Mouse (Mus musculus) cortical plate, adult 2 months (tissue): ENCODE measurements at regions not wholly inside any gene's neighbourhood (a gene's known extent, or its start where the extent isn't known, plus 50 kb on each side); places are given as distances from the start of the nearest gene placed in this dataset.

Experiments used
- CTCF ChIP-seq: fragments of 200-500 bp; IDR thresholded peaks from 2 replicates; pipeline ENCODE4 v1.5.1; 2011; ENCODE audit warnings: mild to moderate bottlenecking, control low read depth, low read length; ENCODE audit not compliant: insufficient read depth; ENCODE audit errors: extremely low read depth
- POLR2A ChIP-seq: fragments of 200-500 bp; IDR thresholded peaks from 2 replicates; pipeline ENCODE4 v1.6.1; 2011; ENCODE audit warnings: mild to moderate bottlenecking, low read length, control low read depth; ENCODE audit not compliant: insufficient read depth; ENCODE audit errors: extremely low read depth

- TF ChIP-seq POLR2A (no peak), CTCF (no peak)
These were observed 340.9 kb upstream of the Cntn3 start for GRCm38 (mm10) chr6:102913776-102914175.
